Mouse (Mus musculus): Measurements from ENCODE around the gene Ang4.
"Not testable (repeated sequence)": the region's sequence is repeated elsewhere in the genome, so short reads cannot be mapped to it uniquely, and the experiment has no call there.

Gene Ang4

GRCm38 (mm10) chr14:51773490-51773889, at the start of gene Ang4:
Gene Ang4, minus strand, starts transcription at chr14:51773590.
- no peak for DNase-seq (ENCODE audit: low read depth, low spot score)

DNA sequence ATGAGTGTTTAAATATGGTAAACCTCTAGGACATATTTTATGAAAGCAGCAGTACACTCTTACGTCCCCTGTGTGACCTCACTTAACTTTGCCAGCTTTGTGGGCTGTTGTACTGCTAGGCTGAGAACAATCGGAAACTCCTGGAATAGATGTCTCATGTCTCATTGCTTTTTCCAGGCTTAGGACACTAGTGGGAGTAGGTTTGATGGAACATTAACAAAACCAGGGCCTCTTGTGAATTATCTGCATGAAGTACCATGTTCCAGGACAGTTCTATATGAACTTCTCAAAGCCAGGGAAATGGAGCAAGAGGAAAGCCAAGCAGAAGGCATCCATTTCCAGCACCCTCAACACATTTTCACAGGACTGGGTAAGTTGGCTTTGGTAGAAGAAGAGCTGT, 26.4 kb upstream of the Ang4 start, which contains the start of gene AY358078:
Gene AY358078 (plus strand): TSS at position 301 of the 400 bp plus-strand sequence.
- DNase-seq (ENCODE audit: low read depth, low spot score): no peak

- no peak for DNase-seq (ENCODE audit: low read depth, low spot score)
Measured at GRCm38 (mm10) chr14:51794106-51794505, 20.7 kb upstream of the Ang4 start.

DNA sequence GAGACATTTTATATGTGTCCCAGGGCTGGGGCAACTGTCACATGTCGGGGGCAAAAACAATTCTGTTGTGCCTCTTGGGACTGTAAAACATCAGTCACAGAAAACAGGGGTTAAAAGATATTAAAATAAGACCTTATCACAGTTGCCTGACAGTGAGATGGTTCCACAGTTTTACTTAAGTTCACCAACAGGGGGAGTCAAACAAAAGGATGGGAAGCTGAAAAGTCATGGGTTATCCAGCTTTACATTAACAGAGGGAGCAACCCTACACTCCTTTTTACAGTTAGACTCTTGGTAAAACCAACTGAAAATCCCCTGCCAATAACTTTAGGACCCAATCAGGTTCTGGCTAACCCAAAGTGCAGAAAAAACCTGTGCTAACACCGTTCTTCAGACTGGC, 15.8 kb upstream of the Ang4 start:
- DNase-seq (ENCODE audit: low read depth, low spot score): peak; percentile 18

DNA sequence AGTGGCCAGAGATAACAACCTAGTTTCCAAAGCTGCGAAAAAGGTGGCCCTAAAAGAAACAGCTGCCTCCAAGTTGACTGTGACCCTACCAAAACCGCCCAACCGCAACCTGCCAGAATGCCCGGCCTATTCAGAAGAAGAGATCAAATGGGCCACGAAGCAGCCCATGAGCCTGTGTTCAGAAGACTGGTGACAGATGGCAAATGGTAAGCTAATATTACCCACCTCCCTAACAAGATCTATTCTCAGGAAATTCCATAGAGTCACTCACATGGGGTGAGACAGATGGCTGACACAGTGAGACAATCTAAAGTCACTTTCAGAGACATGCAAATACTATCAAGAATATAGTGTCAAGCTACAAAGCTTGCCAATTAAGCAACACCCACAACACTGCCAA, 13.7 kb upstream of the Ang4 start:
- no peak for DNase-seq (ENCODE audit: low read depth, low spot score)

- no peak for DNase-seq (ENCODE audit: low read depth, low spot score)
Measured at GRCm38 (mm10) chr14:51786335-51786734, 12.9 kb upstream of the Ang4 start.

GRCm38 (mm10) chr14:51778865-51779481, 5.6 kb upstream of the Ang4 start:
- DNase-seq (ENCODE audit: low read depth, low spot score): no peak

- no peak for DNase-seq (ENCODE audit: low read depth, low spot score)
Measured at GRCm38 (mm10) chr14:51777791-51778190, 4.4 kb upstream of the Ang4 start.

DNA sequence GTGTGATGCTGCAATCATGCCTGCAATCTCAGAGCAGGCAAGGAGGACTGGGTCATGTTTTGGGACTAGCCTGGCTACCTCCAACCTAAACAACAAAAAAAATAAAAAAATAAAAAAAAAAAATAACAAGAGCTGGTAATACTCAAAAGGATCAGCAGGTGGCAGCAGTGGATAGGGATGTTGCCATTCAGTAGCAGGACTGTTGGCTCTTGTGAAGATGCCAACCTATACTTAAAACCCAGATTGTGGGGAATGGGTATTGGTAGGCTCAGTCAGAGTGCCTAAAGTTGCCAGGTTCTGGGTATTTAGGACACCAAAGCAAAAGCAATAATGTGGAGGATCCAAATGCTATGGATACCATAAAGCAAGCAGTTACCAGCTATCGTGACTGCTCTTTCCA, 2.0 kb downstream of the Ang4 start:
- not testable (repeated sequence) for DNase-seq (ENCODE audit: low read depth, low spot score)

DNA sequence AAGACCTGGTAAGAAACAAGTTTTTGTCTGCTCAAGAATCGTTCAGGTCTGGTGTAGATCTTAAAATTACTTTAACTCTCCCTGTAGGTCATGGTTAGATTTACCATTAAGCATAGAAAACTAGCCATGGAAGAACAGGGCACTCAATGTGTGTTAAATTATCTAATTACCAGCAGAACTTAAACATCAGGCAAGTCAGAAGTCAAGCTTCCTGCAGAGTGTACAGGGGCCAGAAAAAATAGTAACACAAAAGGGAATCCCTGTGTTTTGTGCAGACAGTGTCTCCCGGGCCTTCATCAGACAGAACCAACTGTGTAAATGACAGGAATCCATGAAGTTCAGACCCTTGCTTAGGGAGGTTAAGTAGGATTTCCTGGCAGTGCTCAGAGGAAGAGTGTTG, 17.4 kb downstream of the Ang4 start:
- no peak for DNase-seq (ENCODE audit: low read depth, low spot score)

DNA sequence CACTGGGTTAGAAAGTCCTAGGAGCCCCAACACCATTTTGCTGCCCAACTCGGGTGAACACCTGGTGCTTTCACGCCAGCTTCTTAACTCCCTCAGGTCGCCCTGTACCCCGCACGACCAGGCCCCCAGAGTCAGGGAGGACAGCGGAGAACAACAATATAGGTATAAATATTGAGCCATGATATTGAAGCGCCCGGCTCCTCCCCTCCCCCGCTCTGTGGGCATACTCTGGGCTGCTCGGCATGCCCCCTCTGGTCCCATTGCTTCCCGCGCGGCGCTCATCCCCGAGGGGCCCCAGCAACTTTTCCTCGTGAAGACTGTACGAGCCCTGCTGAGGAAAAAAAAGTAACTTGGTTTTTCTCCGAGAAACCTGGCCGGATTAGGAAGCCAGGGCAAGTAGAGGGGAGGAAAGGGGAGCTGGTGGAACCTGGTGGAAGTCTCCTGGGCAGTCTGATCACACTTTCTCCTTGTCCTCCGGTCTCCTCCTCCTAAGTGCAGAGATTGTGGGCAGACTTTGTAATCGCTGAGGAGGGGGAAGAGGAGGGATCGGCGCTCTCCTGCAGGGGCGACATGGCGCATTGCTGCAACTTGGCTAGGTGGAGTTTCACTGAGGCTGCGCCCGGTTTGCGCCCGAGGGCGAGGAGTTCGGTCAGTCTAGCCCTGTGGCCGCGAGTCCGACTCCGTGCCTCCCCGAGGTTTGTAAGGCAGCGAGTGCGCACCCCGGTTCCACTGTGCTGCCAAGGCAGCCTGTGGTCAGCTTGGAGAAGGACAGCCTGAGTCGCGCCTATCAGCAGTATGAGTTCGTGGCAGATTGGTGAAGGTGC, 32.8 kb downstream of the Ang4 start:
- no peak for DNase-seq (ENCODE audit: low read depth, low spot score)

DNA sequence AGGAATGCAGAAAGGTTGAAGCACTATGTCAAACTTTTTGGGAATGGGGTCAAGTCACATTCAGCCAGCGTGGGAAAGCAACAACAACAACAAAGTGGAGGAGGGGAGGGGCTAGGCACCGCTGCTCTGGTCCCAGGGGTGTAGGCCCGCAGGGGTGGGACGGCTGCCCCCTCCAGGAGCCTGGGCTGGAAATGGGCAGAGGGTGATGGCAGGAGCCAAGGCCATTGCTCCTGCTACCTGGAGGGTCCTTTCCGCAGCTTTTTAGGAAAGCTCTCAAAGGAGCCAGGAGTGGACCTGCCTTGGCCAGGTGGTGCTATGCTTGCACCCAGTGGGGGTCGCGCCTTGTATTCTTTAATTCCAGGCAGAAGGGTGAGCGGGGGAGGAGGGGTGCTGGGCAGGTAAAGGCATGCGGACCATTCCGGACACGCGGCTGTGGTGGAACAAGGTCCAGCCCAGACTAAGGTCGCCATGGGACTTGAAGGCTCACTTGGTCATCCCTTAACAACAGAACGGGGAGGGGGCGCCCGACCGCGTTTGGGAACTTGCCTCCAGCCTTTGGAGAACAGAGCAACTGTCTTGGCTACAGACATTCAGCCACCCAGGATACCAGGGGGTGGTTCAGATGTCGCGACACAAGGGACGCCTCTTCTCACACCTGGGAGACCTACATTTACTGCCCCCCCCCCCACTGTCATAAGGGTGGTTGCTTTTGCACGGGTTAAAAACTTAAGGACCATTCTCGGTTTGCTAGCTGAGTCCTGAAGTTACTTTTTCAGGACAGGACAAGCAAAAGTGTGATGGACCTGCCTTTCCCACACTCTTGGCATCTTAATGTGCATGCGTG, 34.0 kb downstream of the Ang4 start:
- DNase-seq (ENCODE audit: low read depth, low spot score): no peak

DNA sequence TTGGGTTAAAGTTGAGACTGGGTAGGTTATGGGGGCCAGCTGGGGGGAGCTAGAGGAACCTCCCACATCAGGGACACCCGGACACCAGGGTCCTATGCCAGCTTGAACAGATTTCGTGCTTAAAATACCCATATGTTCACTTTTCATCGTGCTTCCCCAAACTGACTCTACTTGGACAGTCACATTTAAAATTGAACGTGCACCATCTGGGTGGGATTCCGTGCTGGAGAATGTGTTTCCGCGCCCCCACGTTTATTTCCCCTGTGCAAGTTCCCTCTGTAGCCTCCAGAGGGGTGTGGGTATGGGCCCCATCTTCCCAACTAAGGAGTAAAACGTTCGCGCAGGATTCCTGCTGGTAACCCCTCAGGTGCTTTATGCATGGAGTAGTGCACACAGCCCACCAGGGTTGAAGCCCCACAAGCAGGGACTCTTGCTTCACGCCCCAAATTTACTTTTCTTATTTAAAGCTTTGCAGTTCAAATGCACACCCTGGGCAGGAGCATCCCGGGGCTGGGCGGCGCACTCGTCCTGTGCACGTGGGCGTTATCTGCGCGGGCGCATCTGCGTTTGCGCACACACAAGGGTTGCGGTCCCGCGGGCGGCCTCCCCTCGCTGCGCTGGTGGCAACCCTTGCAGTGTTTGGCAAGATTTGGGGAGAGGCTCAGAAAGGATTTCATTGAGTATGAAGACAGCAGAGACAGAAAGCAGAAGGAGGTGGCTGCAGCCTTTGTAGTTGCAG, 34.8 kb downstream of the Ang4 start:
- peak; percentile 38 for DNase-seq (ENCODE audit: low read depth, low spot score)

GRCm38 (mm10) chr14:51737967-51738366, 35.4 kb downstream of the Ang4 start:
- DNase-seq (ENCODE audit: low read depth, low spot score): no peak

DNA sequence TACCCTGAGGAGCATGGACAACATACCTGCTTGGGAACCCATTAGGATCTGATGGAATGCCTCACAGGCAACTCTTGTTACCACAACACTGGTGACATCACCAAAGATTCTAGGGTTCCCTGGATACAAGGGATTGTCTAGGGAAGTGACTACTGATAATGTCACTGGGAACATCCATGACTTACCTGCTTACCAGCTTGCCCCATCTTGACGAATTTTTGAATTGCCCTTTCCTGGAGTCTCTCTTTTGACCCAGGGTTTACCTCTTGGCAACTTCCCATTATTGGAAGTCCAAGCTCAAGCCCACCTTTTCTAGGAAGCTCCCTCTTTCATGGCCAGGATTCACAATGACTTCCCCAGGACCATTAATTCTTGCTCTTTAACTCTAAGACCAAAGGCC, 56.3 kb downstream of the Ang4 start, which contains the start of gene Gm5800:
Gene Gm5800 (minus strand): TSS at position 101 of the 400 bp plus-strand sequence.
- DNase-seq (ENCODE audit: low read depth, low spot score): no peak

Measured in ES-CJ7 (cell line).